Mouse (Mus musculus) embryonic facial prominence, embryonic 12.5 days (tissue): Measurements from ENCODE around the gene Fscn2. TPM values are rescaled to one million over a fixed set of nuclear protein-coding genes. Genes with fewer than 3 reads are reported as not detected.
"Not testable (repeated sequence)": the region's sequence is repeated elsewhere in the genome, so short reads cannot be mapped to it uniquely, and the experiment has no call there.

Experiments used
- ATAC-seq: fragments of 200-750 bp; cut with Nextera tagmentation; 2 replicates; pipeline ENCODE4 v1.8.0; 2017; ENCODE audit not compliant: insufficient number of reproducible peaks, insufficient read depth, low FRiP score, low TSS enrichment
- H3K27ac ChIP-seq: fragments of 300-500 bp; sonication (generic); 2 replicates; pipeline ENCODE4 v1.5.1; 2016; ENCODE audit warnings: mild to moderate bottlenecking
- H3K27me3 ChIP-seq: fragments of 300-500 bp; sonication (generic); 2 replicates; pipeline ENCODE4 v1.6.1; 2016; ENCODE audit warnings: mild to moderate bottlenecking, moderate library complexity
- H3K36me3 ChIP-seq: fragments of 300-500 bp; sonication (generic); 2 replicates; pipeline ENCODE4 v1.6.1; 2016; ENCODE audit warnings: mild to moderate bottlenecking
- H3K4me1 ChIP-seq: fragments of 300-500 bp; sonication (generic); 2 replicates; pipeline ENCODE4 v1.6.1; 2016
- H3K4me2 ChIP-seq: fragments of 300-500 bp; sonication (generic); replicated peaks from 2 replicates; pipeline ENCODE4 v1.6.1; 2016; ENCODE audit warnings: mild to moderate bottlenecking, moderate library complexity
- H3K4me3 ChIP-seq: fragments of 300-500 bp; sonication (generic); 2 replicates; pipeline ENCODE4 v1.5.1; 2016; ENCODE audit warnings: mild to moderate bottlenecking
- H3K9ac ChIP-seq: fragments of 300-500 bp; sonication (generic); 2 replicates; pipeline ENCODE4 v1.6.1; 2016; ENCODE audit warnings: mild to moderate bottlenecking, moderate library complexity
- H3K9me3 ChIP-seq: fragments of 300-500 bp; sonication (generic); 2 replicates; pipeline ENCODE4 v1.6.1; 2016; ENCODE audit warnings: mild to moderate bottlenecking, moderate library complexity
- WGBS: fragments of 180-500 bp; shearing (Covaris S2); methylation state at CpG from one replicate; pipeline ENCODE4 v1.1.7; 2016; 5-methylcytosine and 5-hydroxymethylcytosine counted together
- polyA plus RNA-seq: library from polyadenylated mRNA; unstranded; fragments of >200 nt; fragmentation: Nextera tagmentation; extraction: Ambion mirVana; gene quantifications from 2 replicates; pipeline ENCODE4 v1.2.1, GENCODE M21; 2016

Gene Fscn2
- polyA plus RNA-seq, 1 experiment from 2014 or later, result 0.61 TPM

DNA sequence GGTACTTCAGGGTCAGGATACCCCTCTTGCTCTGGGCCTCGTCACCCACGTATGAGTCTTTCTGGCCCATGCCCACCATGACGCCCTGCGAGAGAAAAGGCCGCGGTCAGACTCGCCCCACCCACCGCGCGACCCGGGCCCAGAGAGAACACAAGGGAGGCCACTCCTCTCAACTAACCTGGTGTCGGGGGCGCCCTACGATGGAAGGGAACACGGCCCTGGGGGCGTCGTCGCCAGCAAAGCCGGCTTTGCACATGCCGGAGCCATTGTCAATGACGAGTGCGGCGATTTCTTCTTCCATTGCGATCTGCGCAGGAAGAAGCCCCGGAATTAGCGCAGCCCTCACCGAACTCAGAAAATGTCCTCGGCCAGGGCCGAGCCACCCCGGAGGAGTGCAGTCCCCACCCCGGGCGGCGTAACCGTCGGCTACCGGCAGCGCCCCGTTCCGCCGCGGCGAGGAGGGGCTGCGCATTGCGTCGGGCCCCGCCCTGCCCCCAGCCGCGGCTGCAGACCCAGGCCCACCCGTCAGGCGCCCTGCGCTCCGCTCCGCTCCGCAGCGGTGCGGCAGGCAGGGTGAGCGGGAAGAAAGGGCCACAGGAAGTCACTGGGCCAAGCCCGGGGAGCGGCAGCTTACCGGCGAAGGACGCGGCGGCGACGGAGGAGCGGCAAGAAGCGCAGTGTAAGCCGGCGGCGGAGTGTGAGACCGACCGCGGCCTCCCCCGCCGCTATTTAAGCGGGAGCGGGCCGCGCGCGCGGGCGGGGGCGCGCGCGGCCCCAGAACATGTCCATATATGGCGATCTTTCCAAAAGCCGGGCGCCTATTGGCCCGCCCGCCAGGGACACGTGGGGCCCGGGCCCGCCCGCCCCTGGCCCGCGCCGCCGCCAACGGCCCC lies 13.3 kb upstream of the Fscn2 start, which contains the start of gene Actg1:
Gene Actg1, minus strand, starts transcription at position 752 of the 893 bp plus-strand sequence.
- no peaks in the 10 kb centered on the region for H3K27me3 ChIP-seq
- H3K9me3 ChIP-seq, result no peaks in the 10 kb centered on the region
- H3K36me3 ChIP-seq, result peaks cover 16% of the 10 kb centered on the region
- peaks cover 29% of the 10 kb centered on the region for H3K4me1 ChIP-seq
- under 1% methylated on average over 101 of the region's 103 CpGs for WGBS
- peak; percentile 70; the same call in 1 of the 2 replicates for ATAC-seq
- H3K9ac ChIP-seq, result peak within 1 kb of the TSS; percentile 100
- peak within 1 kb of the TSS; percentile 100 for H3K27ac ChIP-seq
- peak within 1 kb of the TSS; percentile 92 for H3K4me2 ChIP-seq
- H3K4me3 ChIP-seq, result peak within 1 kb of the TSS; percentile 100

DNA sequence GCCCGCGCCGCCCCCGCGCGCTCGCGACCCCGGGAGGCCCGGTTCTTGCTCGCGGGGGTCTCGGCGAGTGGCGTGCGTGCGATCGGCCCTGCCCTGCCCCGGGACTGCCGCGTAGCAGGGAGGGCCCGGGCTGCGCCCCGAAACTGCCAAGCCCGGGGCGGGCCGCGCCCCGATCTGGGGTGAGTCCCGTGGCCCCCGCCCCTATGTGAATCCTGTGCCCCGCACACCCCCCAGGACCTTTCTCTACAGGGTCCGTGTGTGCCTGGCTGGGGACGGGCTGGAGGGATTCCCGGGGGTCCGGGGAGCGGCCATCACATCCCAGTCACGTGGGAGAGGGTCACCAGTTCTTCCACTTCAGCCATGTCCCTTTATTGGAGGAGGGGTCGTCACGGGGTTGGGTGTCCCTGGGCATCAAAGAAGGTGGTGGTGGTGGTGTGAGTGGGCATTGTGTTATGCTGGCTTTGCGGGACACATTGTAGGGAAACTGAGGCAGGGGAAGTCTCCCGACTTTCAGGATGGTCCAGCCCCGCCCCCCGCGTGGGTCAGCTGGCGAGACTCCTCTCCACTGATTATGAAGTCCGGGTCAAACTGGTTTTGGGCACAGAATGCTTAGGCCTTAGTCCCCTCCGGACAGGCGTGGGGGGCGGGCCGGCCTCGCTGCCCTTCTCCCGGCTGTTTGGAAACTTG lies 12.5 kb upstream of the Fscn2 start:
- ATAC-seq, result peak; percentile 18; the same call in 1 of the 2 replicates
- H3K9me3 ChIP-seq, result no peaks in the 10 kb centered on the region
- H3K27ac ChIP-seq, result peak overlapping the region; percentile 100
- peak overlapping the region; percentile 92 for H3K4me2 ChIP-seq
- H3K27me3 ChIP-seq, result no peaks in the 10 kb centered on the region
- peak overlapping the region; percentile 100 for H3K4me3 ChIP-seq
- peaks cover 16% of the 10 kb centered on the region for H3K36me3 ChIP-seq
- H3K4me1 ChIP-seq, result peaks cover 34% of the 10 kb centered on the region
- 11% methylated on average over 50 of the region's 53 CpGs for WGBS
- H3K9ac ChIP-seq, result peak overlapping the region; percentile 100

DNA sequence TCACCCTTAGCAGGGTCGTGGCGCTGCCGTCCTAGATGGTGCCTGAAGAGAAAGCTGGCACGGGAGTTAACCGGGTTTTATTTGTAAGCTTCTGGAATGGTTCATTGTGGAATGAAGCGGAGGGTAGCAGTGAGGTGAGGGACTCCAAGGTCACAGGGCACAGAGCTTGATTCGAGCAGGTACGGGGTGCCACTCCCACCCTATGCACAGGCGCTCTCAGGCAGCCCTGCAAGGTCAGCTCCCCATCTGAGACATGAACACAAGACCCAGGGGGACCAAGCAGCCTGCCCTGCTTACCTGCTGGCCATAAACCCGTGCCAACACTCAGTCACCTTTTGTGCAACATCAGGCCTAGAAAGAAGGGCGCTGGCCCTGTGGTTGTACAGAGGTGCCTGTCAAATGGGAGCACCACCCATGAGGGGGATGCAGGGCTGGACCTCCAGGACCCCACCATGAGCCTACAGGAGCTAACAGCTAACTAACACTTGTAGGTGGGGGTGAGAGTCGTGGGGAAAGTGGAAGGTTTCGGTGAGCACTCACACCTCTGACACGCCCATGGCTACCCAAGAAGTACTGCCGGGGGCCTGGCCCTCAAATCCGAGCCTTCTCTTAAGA lies 11.9 kb upstream of the Fscn2 start:
- Histone ChIP-seq H3K27ac (peak overlapping the region; percentile 100), H3K9ac (peak overlapping the region; percentile 100), H3K9me3 (no peaks in the 10 kb centered on the region), H3K36me3 (peaks cover 16% of the 10 kb centered on the region), H3K4me3 (peak overlapping the region; percentile 100), H3K27me3 (no peaks in the 10 kb centered on the region), H3K4me1 (peaks cover 34% of the 10 kb centered on the region), H3K4me2 (peak overlapping the region; percentile 92)
- under 1% methylated on average over 16 of the region's 16 CpGs for WGBS
- 0 out of 2 replicates have a peak, but pooled peaks have one; percentile 3 for ATAC-seq

DNA sequence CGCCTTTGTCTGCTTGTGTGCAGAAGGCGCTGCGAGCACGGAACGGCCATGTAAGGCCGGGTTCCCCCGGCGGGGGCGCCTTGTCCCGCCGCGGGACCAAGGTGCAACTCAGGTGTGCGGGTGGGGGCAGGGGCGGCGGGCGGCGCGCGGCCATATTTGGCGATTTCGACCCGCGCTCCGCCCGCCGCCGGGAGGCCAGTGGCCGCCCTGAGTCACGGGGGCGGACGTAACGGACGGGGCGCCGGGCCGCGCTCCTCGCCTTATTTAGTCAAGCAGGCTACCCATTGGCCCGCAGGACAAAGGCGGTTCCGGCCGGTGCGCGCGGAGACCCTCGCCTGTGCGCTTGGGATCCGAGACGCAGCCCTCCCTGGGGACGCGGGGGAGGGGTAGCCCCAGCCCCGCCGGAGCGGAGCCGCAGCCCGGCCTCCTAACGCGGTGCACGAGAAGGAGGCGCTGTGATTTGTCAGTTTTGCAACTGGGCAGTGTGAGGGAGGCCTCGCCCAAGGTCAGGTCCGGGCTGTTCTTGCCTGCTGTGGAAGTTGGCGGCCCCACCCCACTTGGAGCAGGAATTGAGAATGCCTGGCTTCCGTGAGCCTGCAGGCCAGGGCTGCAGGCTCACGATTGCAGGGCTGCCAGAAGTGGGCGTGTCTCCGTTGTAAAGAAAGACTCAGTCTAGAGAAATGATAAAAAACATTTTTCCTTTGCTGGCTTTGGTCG lies 11.2 kb upstream of the Fscn2 start:
- Histone ChIP-seq H3K36me3 (peaks cover 12% of the 10 kb centered on the region), H3K27ac (peak overlapping the region; percentile 100), H3K27me3 (no peaks in the 10 kb centered on the region), H3K4me2 (peak overlapping the region; percentile 92), H3K9ac (peak overlapping the region; percentile 100), H3K9me3 (no peaks in the 10 kb centered on the region), H3K4me3 (peak overlapping the region; percentile 100), H3K4me1 (peaks cover 37% of the 10 kb centered on the region)
- peak; percentile 73 for ATAC-seq
- 1% methylated on average over 68 of the region's 68 CpGs for WGBS

DNA sequence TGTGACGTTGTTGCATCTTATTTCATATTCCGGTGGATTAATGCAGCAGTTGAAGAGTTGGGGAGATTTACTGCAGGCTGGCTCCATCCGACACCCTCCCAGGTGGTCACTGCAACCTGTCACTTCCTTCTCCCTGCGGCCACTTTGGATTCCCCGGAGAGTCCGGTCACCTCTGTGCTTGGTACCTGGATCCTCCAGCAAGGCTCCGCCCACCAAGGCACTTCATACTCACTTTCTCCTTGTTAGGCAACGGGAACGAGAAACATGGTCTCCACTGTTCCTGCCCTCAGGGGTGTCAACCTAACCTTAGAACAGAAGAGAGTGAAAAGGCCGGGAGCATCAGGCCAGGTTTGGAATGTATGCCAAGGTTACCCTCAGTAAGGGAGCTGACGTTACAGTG lies 10.6 kb upstream of the Fscn2 start:
- H3K4me3 ChIP-seq, result peak overlapping the region; percentile 100
- H3K4me2 ChIP-seq, result peak overlapping the region; percentile 92
- H3K36me3 ChIP-seq, result peaks cover 9% of the 10 kb centered on the region
- no peak for ATAC-seq
- no peaks in the 10 kb centered on the region for H3K9me3 ChIP-seq
- H3K9ac ChIP-seq, result peak overlapping the region; percentile 100
- no peaks in the 10 kb centered on the region for H3K27me3 ChIP-seq
- peaks cover 37% of the 10 kb centered on the region for H3K4me1 ChIP-seq
- 14% methylated on average over 11 of the region's 11 CpGs for WGBS
- H3K27ac ChIP-seq, result peak overlapping the region; percentile 100

DNA sequence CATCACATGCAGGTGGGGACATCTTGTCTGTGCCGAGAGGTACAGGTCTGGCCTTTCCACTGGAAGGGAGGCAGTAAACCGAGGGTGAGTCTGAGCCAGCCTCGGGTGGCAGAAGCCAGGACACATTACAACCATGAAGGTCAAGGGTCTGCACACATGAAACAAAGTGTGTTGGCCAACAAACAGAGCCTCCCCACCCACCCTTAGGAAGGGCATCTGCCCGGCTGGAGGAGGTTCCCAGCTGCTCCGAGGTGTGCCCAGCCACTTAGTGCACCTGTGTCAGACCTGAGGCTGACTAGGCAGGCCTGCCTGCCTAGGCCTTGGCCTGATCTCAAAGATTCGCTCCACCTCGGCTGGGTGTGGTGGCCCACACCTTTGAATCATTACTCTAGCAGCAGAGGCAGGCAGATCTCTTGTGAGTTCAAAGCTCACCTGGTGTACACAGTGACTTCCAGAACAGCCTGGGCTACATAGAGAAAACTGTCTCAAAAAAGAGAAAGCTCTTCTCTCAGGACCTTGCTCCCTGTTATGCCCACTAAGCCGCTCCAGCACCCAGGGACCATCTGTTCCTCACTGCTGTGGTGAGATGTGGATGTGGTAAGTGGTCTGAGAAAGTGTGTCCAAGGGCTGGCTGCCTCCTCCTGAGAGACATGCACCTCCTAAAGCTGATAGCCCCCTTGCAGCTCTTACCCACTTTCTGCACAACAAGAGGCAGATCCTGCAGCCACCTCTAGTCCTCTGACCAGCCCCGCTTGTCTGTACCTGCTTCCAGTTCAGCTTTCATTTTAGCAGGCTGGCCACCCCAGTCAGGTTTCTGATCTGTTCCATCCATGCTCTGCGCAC lies 9.9 kb upstream of the Fscn2 start:
- H3K4me1 ChIP-seq, result peaks cover 37% of the 10 kb centered on the region

DNA sequence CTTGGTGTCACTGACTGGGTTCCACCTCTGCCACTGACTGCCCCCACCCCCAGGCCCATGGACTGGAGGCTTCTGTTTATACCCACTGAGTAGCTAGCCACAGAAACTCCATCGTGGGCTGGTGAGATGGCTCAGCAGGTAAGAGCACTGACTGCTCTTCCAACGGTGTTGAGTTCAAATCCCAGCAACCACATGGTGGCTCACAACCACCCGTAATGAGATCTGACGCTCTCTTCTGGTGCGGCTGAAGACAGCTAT lies 9.3 kb upstream of the Fscn2 start:
- H3K9ac ChIP-seq, H3K4me3 ChIP-seq, H3K27me3 ChIP-seq, H3K9me3 ChIP-seq, ATAC-seq, H3K4me2 ChIP-seq, H3K36me3 ChIP-seq: not testable (repeated sequence)
- Histone ChIP-seq H3K27ac (peak overlapping the region; percentile 100), H3K4me1 (peaks cover 37% of the 10 kb centered on the region)
- WGBS, result 91% methylated on average over 5 of the region's 5 CpGs

More for the DNA sequence above, 9.9 kb upstream of the Fscn2 start:
- H3K27ac ChIP-seq, result peak overlapping the region; percentile 100
- no peaks in the 10 kb centered on the region for H3K9me3 ChIP-seq
- H3K4me3 ChIP-seq, result no peak overlapping the region
- WGBS, result 86% methylated on average over 10 of the region's 10 CpGs
- peak overlapping the region; percentile 92; the same call in 1 of the 2 replicates for H3K4me2 ChIP-seq
- no peak for ATAC-seq
- H3K27me3 ChIP-seq, result no peaks in the 10 kb centered on the region
- H3K9ac ChIP-seq, result 0 out of 2 replicates have a peak overlapping the region, but pooled peaks have one; percentile 0
- H3K36me3 ChIP-seq, result peaks cover 7% of the 10 kb centered on the region

DNA sequence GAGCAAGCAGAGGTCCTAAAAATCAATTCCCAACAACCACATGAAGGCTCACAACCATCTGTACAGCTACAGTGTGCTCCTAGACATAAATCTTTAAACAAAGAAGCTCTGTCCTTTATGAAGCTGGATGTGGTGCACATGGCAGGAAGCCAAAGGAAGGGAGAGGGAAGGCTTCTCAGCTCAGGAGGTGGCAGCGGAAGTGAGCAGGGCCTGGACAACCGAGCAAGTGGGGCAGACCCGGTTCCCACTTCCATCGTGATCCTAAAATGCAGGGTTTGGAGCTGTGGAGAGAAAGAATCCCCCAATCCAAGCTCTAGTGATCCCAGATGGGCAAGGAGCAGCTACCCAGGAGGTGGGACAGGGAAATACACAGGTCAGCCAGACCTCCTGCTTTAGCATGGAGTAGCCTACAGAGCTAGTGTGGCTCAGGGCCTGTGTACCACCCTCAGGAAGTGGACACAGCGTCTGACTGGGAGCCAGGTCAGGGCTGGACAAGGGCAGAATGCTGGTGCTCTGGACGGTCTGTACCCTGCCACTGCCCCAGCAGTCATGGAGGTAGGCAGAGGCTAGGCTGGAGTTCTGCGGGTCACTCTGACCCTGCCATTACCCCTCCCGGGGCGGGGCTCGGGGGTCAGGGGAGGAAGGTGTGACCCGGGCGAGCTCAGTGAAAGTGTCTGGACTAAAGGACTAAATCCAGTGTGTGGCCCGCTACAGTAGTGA lies 8.6 kb upstream of the Fscn2 start:
- Histone ChIP-seq H3K4me1 (peaks cover 43% of the 10 kb centered on the region), H3K9ac (no peak overlapping the region), H3K27ac (peak overlapping the region; percentile 74), H3K4me2 (no peak overlapping the region), H3K4me3 (no peak overlapping the region), H3K9me3 (no peaks in the 10 kb centered on the region), H3K36me3 (no peaks in the 10 kb centered on the region; the same call in 1 of the 2 replicates), H3K27me3 (no peaks in the 10 kb centered on the region)
- WGBS, result 62% methylated on average over 13 of the region's 13 CpGs
- ATAC-seq, result no peak

DNA sequence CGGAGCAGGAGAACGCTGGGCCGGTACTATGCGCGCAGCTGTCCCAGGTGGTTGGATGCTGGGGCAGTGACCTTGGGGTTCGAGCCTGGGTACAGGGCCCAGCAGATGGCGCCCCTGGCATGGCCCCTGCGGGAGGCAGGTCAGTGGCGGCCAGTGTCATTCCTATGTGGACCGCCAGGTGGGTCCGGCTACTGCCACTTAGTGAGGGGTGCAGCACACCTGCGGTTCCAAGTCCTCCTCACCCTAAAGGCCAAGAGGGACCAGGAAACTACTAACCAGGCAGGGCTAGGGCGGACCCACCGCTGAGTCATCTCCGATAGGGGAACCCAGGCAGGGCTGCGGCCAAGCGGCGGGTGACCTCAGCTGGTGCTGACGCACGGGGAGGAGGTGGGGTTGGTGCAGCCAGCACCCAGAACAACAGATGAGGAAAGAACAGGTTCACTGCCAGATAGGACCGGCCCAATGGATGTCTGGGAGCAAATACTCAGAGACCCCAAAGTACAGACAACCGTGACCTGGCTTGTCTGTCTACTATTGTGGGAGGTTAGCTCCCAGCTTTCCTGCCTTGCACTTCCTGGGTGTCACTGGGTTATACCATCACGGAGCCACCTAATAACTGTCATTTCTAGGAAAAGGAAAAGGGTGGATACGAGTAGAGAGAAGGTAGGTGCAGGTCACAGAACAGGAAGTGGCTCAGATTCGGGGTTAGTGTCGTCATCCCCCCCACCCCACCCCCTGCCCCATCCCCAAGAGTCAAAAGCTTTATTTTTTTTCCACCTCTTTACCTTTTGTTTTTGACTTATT lies 7.6 kb upstream of the Fscn2 start:
- 27% methylated on average over 26 of the region's 26 CpGs for WGBS
- Histone ChIP-seq H3K36me3 (no peaks in the 10 kb centered on the region; the same call in 1 of the 2 replicates), H3K9me3 (no peaks in the 10 kb centered on the region), H3K4me3 (no peak overlapping the region), H3K27ac (no peak overlapping the region), H3K4me2 (0 out of 2 replicates have a peak overlapping the region, but pooled peaks have one; percentile 0), H3K9ac (no peak overlapping the region), H3K4me1 (peaks cover 52% of the 10 kb centered on the region), H3K27me3 (no peaks in the 10 kb centered on the region)
- ATAC-seq, result no peak
